In the genomic region with DNA sequence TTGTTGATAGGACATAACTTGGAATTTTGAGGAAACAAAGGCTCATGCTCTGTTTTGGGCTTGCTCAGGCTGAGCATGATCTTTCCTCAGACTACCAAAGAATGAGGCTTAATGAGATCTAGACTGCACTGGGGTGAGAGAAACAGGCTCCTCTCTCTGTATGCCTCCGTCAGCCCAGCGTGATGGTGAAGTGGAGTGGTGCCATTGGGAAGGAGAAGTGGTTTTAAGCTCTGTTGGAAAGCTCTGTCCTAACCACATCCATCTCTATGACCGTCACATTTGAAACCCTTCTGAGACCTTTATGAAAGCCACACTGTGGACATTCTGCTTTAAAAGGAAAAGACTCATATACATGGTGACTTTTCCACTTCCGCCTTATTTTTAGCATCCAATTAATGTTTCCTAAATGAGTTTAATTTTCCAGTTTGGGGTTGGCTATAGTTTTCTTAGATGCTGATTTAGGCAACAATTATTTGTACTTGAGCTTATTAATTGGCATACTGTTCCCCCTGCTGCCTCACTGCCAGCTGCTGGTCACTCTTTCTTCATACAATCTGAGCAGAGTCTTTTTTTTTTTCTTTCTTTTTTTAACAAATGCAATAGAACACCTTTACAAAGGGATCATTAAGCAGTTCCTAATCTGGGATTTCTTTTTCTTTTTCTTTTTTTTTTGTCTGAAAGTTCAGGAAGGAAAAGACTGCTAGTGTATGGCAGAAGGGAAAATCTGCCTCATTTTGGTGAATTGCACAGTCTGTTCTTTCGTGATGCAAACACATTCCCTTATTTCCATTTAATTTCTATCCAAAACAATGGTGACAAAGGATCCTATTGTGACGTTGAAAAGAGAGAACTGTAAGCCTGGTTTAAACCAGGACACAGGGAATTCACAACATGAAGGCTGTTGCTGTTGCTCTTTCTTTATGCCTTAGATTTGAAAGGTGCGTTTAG, we compare ENCODE assay signal across 19 mouse cellular contexts.
DNase-seq lines count a peak whose midpoint lies in the region; ATAC-seq and TF ChIP-seq lines count a peak whose summit lies in the region.
"Had no signal": no experiment of that assay in that cellular context is flagged by ENCODE, and none has a peak within 500 bp of the region (broad histone marks: within the 10 kb centered on the region; RNA-seq: fewer than 3 reads in every experiment).

No protein-coding gene starts in this region.

- no peaks in the 10 kb centered on the region; the same call in 1 of the 2 replicates for H3K36me3 ChIP-seq in forebrain, embryonic 15.5 days
- H3K36me3 ChIP-seq in hindbrain, embryonic 12.5 days = 0 out of 2 replicates have a peak, but pooled peaks cover 2% of the 10 kb centered on the region
- H3K36me3 ChIP-seq: intestine, embryonic 15.5 days; kidney, embryonic 15.5 days; liver, embryonic 12.5 days; neural tube, embryonic 12.5 days had no signal

- TF ChIP-seq POLR2A in cortical plate, adult 2 months (IDR thresholded peaks at IDR 0.05; ENCODE audit: extremely low read depth, insufficient read depth, low read length) = no peak

- H3K4me1 ChIP-seq in cortical plate, adult 2 months (ENCODE audit: control insufficient read depth, insufficient read depth, low read length) = 0 out of 2 replicates have a peak, but pooled peaks cover 1% of the 10 kb centered on the region
- peaks cover 9% of the 10 kb centered on the region; the same call in 1 of the 2 replicates for H3K4me1 ChIP-seq in forebrain, embryonic 15.5 days
- H3K4me1 ChIP-seq in hindbrain, embryonic 12.5 days = no peaks in the 10 kb centered on the region
- H3K4me1 ChIP-seq: embryonic facial prominence, embryonic 13.5 days; intestine, embryonic 15.5 days; kidney, embryonic 15.5 days; liver, embryonic 12.5 days; megakaryocyte, embryonic 14.5 days; neural tube, embryonic 12.5 days had no signal

- H3K4me2 ChIP-seq in forebrain, embryonic 15.5 days (replicated peaks) = no peak overlapping the region
- no peak overlapping the region for H3K4me2 ChIP-seq in hindbrain, embryonic 12.5 days (replicated peaks)
- H3K4me2 ChIP-seq: embryonic facial prominence, embryonic 13.5 days; hindbrain, embryonic 14.5 days; intestine, embryonic 15.5 days; kidney, embryonic 15.5 days; liver, embryonic 12.5 days; neural tube, embryonic 12.5 days had no signal

- WGBS in forebrain, embryonic 15.5 days = 23% methylated on average over 7 of the region's 7 CpGs
- WGBS in hindbrain, embryonic 12.5 days = 72% methylated on average over 7 of the region's 7 CpGs

- H3K9ac ChIP-seq in forebrain, embryonic 15.5 days (replicated peaks) = no peak overlapping the region
- no peak overlapping the region for H3K9ac ChIP-seq in hindbrain, embryonic 12.5 days
- H3K9ac ChIP-seq: embryonic facial prominence, embryonic 13.5 days; hindbrain, embryonic 14.5 days; intestine, embryonic 15.5 days; kidney, embryonic 15.5 days; liver, embryonic 12.5 days; neural tube, embryonic 12.5 days had no signal

- no peak for TF ChIP-seq CTCF in cortical plate, adult 2 months (IDR thresholded peaks at IDR 0.05; ENCODE audit: extremely low read depth, insufficient read depth, low read length)

- no peak overlapping the region for H3K4me3 ChIP-seq in cortical plate, adult 2 months (ENCODE audit: insufficient read depth, low read length)
- no peak overlapping the region for H3K4me3 ChIP-seq in forebrain, embryonic 15.5 days
- no peak overlapping the region for H3K4me3 ChIP-seq in hindbrain, embryonic 12.5 days
- H3K4me3 ChIP-seq: embryonic facial prominence, embryonic 13.5 days; gastrocnemius, adult 2 months; heart, adult 2 months; intestine, embryonic 15.5 days; kidney, embryonic 15.5 days; liver, embryonic 12.5 days; megakaryocyte, embryonic 14.5 days; neural tube, embryonic 12.5 days had no signal

- ATAC-seq in forebrain, embryonic 15.5 days (replicated peaks) = peak; percentile 53
- no peak for ATAC-seq in hindbrain, embryonic 12.5 days (ENCODE audit: low FRiP score)
- ATAC-seq: intestine, embryonic 15.5 days; liver, embryonic 12.5 days had no signal

- H3K27ac ChIP-seq in cortical plate, adult 2 months (ENCODE audit: insufficient read depth, low read length) = peak overlapping the region; percentile 72; the same call in 1 of the 2 replicates
- H3K27ac ChIP-seq in forebrain, embryonic 15.5 days (replicated peaks) = 0 out of 2 replicates have a peak overlapping the region, but pooled peaks have one; percentile 42
- no peak overlapping the region for H3K27ac ChIP-seq in hindbrain, embryonic 12.5 days
- H3K27ac ChIP-seq: embryonic facial prominence, embryonic 13.5 days; gastrocnemius, adult 2 months; heart, adult 2 months; hindbrain, embryonic 14.5 days; intestine, embryonic 15.5 days; kidney, embryonic 15.5 days; liver, embryonic 12.5 days; neural tube, embryonic 12.5 days had no signal

- H3K9me3 ChIP-seq in forebrain, embryonic 15.5 days = no peaks in the 10 kb centered on the region
- H3K9me3 ChIP-seq in hindbrain, embryonic 12.5 days (replicated peaks) = no peaks in the 10 kb centered on the region
- H3K9me3 ChIP-seq: embryonic facial prominence, embryonic 13.5 days; intestine, embryonic 15.5 days; kidney, embryonic 15.5 days; liver, embryonic 12.5 days; megakaryocyte, embryonic 14.5 days; neural tube, embryonic 12.5 days had no signal

- DNase-seq in layer of hippocampus, adult 9-10 months (ENCODE audit: low spot score) = peak; percentile 10
- DNase-seq in layer of hippocampus, postnatal 25 days (ENCODE audit: extremely low spot score in 1 of 2, low spot score in 1 of 2) = no peak
- DNase-seq in telencephalon, adult 2 months (ENCODE audit: low read depth, low spot score) = peak; percentile 36
- no peak for DNase-seq in urinary bladder, postnatal 10 days (ENCODE audit: low spot score)
- DNase-seq: cerebellum, adult 11-12 months; gastrocnemius, adult 2 months; heart, adult 2 months; right cerebral cortex, postnatal 4 days; thymus, postnatal 4 days had no signal

- no peaks in the 10 kb centered on the region for H3K27me3 ChIP-seq in forebrain, embryonic 15.5 days
- H3K27me3 ChIP-seq in hindbrain, embryonic 12.5 days = no peaks in the 10 kb centered on the region
- H3K27me3 ChIP-seq: embryonic facial prominence, embryonic 13.5 days; intestine, embryonic 15.5 days; kidney, embryonic 15.5 days; liver, embryonic 12.5 days; megakaryocyte, embryonic 14.5 days; neural tube, embryonic 12.5 days had no signal

Comparison
In these comparisons a context has a peak if more than half of its experiments do, and no peak if none do; other contexts are left out.
1. DNase-seq: peak in layer of hippocampus, adult 9-10 months (single experiment) and telencephalon, adult 2 months (single experiment); none in layer of hippocampus, postnatal 25 days (0 of 2) and urinary bladder, postnatal 10 days (single experiment).